Mouse (Mus musculus): ENCODE measurements at regions not wholly inside any gene's neighbourhood (a gene's known extent, or its start where the extent isn't known, plus 50 kb on each side); places are given as distances from the start of the nearest gene placed in this dataset.
A peak's percentile ranks its signal among the peaks of the same experiment; 100 is the strongest.

DNA sequence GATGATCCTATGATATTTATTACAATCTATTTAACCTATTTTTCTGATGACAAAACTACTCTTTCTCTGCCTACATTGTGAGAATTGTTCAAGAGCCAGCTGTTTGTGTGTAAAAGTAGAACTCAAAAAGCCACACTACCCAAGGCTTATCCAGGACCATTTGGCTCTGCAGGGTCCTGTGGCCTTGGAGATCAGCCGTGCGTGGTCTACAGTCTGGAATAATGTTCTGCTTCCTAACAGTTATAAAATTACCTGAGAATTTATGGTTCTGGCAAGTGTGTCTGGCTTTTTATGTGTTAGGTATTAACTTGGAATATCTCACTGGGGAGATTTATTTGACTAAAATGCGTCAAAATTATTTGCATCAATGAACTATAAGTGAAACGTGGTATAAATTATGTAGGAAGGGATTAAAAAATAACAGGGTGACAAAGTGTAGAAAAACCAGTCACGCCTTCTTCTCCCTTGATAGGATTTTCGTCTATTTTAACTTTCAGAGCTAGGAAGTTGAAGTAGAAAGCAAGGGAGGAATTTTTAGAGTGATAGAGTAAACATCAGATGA lies 1789.0 kb upstream of the Gm7489 start:
- no peak for DNase-seq

- no peak for DNase-seq
Observed at GRCm38 (mm10) chr15:52108761-52109160, 1775.9 kb upstream of the Gm7489 start.

GRCm38 (mm10) chr15:52114368-52115036 lies 1770.2 kb upstream of the Gm7489 start:
- DNase-seq = no peak

DNA sequence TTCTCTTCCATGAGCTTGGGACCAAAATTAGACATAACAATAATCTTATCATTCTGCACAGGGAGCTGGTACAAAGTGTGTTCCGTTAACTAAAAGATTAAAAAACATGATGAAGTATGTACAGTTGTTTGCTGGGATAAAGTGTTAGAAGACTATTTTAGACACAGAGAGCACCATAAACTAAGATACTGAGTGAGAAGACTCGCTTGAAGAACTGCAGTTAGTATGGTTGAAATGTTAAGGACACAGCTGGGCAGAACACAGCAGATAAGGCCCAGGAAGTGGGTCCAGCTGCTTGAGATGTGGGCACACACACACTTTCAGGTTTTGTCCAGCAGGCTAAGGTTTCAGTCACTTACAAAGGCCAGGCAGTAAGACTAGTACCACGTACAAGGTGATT lies 1748.0 kb upstream of the Gm7489 start:
- no peak for DNase-seq

DNA sequence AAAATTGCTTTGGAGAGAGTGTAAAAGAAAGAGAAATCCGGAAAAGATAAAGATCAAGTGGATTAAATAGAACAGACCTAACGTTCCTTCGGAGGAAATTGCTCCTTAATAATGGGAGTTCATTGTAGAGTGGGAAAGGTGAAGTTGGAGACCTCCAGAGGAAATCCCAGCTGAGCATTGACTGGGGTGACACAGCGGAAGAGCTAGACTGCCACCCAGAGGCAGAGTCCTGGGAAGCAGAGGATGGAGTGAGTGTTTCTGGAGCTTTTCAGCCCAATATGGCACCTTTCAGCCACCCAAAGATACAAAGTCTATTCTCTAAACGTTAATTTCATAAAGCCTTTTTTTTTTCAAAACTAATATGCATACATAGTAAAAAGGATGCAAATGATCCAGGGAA lies 1731.3 kb upstream of the Gm7489 start:
- DNase-seq = no peak

- no peak for DNase-seq
Observed at GRCm38 (mm10) chr15:52155784-52156183, 1728.9 kb upstream of the Gm7489 start.

- DNase-seq = no peak
Observed at GRCm38 (mm10) chr15:52156779-52157178, 1727.9 kb upstream of the Gm7489 start.

DNA sequence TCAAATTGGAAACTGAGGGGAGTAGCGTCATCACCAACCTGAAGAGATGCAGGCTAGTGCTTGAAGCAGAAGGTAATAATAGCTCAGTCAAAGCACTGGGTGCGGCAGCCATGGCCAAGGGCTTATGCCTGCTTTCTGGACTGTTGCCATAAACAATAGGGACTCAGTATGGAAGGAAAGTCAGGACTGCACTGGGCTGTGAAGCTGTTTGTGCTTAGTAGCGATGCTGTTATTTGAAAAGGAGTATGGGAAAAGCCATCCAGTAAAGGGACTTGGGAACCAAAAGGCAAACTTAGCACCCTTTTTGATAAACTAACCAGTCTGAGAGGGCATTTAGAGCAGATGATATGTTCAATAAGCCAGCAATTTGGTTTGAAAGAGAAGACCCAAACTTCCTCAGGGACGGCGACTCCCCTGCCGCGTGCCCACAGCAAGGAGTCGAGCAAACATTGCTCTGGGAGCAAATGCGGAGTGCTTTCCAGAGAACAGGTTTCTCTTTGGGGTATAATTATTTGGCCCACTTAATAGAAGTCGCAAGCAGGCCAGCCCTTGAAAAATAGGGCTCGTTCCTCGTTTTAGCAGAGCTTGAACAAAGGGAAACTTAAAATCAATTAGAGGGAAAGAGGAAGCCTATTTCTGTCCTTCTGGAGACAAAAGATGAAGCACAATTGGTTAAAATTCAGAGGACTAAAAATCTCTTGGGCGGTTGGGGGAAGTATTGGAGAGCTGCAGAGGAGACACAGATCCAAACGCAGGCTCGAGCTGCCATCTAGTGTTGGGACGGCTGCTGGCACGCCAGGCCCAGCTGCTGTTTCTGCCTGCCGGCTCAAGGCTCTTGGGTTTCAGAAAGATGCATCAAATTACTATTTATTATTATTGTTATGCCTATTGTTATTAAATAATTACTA lies 1724.3 kb upstream of the Gm7489 start:
- DNase-seq = peak; percentile 73

- no peak for DNase-seq
Observed at GRCm38 (mm10) chr15:52161089-52161442, 1723.6 kb upstream of the Gm7489 start.

DNA sequence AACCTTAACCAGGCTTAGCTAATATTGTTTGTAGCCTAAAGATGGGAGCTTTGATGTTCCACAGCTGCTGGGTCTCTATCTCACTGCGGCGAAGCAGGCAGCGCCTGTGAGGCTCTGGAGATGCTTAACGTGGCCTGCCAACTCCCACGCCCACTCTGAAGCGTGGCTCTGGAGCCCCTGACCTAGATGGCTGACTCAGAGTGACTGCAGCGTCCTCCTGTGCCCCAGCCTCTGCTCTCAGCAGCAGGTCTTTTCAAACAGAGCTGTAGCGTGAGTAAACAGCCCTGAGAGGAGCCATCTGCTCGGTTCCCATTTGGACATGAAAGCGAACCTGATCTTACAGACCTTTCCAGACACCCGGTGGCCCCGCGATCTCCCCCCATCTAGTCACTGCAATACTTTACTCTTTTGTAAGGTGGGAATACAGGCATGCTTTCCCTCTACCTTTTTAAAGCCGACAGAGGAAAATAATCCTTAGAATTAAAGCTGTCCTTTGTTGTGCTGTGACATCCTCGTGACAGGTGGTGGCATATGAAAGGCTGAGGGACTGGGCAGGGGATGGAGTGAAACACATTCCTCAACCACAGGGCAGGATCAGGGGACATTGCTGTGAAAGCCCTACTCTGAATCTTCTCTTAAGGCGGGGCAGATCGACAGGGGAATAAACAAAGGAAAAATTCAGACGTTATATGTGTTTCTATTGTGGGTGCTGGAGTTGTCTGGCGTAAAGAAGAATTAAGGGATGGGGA lies 1723.0 kb upstream of the Gm7489 start:
- peak; percentile 10 for DNase-seq

GRCm38 (mm10) chr15:52166144-52166543 lies 1718.6 kb upstream of the Gm7489 start:
- DNase-seq = no peak

GRCm38 (mm10) chr15:52166595-52167443 lies 1717.9 kb upstream of the Gm7489 start:
- no peak for DNase-seq

DNA sequence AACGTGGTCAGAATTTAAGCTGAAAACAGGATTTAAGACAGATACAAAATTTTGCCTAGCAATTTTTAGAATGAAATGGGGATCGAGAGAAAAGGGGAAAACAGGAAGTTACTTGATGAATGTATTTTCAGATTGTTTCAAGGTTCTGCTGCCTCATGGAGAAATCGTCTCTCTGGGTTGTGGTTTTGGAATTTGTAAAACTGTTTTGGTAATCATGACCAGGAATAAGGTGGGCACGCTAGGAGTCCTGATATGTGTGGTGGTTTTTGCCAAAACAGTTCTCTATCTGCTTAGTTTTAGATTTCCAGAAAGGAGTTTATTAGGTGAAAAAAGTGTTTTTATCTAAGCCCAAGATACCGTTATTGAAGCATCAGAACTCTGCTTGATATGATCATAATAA lies 1716.9 kb upstream of the Gm7489 start:
- no peak for DNase-seq

GRCm38 (mm10) chr15:52176951-52177350 lies 1707.8 kb upstream of the Gm7489 start:
- no peak for DNase-seq

- no peak for DNase-seq
Observed at GRCm38 (mm10) chr15:52178668-52179067, 1706.0 kb upstream of the Gm7489 start.

DNA sequence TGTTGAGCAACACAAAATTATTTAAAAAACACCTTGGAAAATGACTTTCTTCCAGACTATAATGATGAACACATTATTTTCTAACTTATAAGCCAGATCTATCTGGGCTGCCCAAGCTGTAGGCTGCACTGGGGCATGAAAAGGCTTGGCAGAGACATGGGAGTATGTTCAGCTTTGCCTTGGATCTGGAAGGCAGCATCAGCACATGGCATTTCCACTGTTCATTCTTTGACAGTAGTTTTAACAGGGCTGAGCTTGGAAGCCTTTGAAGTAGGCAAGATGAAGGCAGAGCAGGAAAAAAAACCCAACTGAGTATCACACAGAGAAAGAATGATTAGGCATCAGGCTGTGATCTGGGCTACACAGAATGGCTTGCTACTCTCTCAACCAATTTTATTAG lies 1705.3 kb upstream of the Gm7489 start:
- no peak for DNase-seq

DNA sequence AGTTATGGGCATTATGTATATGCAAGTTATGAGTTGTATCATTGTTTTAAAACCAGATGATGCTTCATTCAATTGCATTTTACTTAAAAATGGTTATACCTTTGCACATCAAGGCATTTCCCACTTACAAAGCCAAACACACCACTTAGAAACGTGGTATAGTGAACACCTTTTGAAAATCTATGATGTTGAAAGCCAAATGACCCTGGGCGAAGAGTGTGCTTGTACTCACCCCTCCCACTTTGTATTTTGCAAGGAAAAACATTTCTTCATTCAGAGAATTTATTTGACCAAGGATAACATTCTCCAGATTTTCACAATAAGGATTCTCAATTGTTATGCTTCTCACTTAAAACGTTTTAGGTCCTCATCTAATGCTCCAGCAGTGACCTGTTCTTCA lies 1693.5 kb upstream of the Gm7489 start:
- no peak for DNase-seq

DNA sequence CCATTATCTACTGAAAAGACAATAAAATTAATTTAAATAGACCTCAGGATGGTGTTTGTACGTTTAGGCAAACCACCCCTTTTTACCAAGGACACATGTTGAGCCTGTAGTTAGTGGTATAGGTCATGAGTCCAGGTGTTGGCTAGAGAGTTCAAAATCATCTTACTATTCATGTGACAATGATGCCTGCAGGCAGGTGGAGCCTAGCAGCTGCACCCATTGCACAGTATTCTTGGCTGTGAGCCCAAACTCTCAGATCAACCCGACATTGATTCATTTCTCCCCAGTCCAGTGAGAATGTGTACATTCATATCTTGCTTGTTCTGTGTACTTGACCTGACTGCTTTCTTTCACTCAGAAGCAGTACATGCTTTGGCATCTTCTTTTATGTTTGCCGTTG lies 1677.4 kb upstream of the Gm7489 start:
- no peak for DNase-seq

- DNase-seq = no peak
Observed at GRCm38 (mm10) chr15:52232442-52232841, 1652.3 kb upstream of the Gm7489 start.

DNA sequence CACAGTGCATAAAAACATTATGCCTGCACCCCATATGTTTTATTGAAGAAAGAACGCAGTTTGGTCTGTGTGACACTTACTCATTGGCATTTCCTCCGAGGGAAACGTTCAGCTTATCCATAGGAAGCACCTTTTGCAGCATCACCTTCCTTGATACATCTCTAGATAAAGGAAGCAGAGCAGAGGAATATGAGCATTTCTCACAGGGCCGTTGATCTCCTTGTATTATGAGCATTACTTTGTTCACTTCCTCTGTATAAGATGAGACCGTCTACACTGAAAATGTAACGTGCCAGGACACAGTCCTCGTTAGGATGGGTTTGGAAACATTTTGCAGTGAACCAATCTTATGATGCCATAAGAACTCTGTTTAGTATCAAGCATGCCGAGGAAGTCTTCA lies 1648.5 kb upstream of the Gm7489 start:
- no peak for DNase-seq

GRCm38 (mm10) chr15:52242890-52243289 lies 1641.8 kb upstream of the Gm7489 start:
- no peak for DNase-seq
